Mouse (Mus musculus) heart, adult 11 months (tissue): Measurements from ENCODE around the gene Spdef.
A peak's percentile ranks its signal among the peaks of the same experiment; 100 is the strongest.

ENCODE experiments used
- DNase-seq: peaks from one replicate; pipeline ENCODE4 v3.0.0; 2022

Spdef gene

DNA sequence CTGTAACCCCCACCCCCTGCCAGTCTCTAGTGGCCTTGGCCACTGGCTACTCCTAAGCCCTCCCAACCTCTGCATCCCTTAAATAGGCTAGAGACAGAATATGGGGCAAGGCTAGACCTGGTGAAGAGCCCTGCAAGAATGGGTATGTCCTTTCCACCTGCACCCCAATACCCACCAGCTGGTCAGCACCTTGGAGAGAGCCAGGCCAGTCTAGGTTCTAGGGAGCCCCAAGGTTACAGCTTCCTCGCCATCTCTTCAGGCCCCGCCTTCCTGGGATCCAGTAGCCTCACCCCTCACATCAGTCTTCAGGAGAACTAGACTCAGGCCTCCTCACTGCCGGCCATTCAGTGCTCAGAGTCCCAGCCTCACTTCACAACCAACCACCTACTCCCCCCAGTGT is 4.4 kb downstream of the Spdef start:
- no peak for DNase-seq

DNA sequence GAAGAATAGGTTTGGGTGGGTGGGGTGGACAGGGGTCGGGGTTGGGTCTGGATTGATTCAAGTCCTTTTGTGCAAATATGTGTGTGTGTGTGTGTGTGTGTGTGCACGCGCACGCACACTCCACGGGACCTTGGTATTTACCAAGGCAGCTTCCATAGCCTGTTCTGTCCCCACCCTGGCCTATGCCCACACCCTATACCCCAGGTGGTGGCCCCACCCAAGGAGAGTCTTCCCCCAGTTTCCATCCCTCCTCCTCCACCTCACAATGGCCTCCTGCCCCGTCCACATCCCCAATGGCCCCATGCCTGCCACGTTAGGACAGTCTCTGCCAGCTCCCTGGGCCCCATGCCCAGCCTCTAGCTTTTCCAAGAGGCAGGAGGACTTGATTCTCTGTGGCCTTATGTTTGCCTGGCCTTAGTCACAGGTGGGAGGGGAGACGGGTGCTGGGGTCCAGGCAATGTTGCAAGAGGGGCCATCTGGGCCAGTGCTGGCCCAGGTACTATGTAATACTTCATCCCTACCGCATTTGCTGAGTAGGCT is 7.6 kb downstream of the Spdef start:
- DNase-seq, result no peak

DNA sequence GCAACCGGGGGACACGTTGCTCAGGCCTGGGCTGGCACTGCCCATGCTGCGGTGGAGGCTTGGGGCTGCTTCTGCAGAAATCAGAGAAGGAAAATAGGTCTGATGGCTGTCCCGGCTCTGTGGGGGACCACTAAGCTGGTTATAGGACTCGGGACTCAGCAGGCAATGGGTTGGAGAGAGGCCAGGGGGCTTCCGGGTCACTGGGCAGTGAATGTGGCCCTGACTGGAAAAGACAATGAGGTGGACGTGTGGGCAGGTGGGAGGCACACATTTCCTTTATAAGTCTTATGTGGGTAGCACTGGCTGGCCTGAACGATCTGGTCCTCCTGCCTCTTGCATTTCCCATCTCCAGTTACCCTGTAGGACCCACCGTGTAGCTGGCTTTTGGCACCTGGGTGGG is 8.4 kb downstream of the Spdef start:
- no peak for DNase-seq

DNA sequence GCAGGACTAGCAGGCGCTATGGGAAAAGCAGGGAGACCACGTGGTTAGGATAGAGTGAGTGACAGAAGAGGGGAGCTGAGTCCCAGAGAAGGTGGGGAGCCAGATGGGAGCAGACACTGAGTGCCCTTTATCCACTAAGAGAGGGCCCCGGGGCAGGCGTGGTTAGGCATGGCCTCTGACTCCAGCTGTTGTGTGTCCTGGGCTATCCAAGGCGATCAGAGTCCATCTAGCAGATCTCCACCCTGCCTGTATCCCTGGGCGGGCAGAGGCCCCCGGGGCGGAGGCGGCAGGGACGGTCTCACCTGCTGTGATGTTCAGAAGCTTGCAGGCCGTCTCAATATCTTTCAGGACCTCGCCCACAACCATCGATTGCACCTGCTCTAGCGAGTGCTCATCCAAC is 9.1 kb downstream of the Spdef start:
- DNase-seq, result peak; percentile 77

DNA sequence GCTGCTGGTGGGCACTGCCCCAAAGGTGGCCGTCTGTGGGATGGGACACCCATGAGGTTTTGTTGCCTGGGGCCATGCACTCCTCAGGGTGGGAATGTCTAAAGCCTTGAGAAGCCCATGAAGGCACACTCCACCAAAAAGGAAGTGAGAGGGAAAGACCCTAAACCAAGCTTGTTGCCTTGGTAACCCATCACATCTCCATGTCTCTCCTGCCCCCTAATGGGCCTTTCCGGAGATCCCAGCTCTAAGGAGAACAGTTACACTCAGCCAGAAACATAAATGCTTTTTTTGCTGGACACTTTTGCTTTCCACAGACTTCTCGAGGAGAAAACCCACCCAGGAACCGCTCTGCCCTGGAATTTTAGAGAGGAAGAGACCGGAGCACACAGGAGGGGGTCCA is 10.5 kb downstream of the Spdef start:
- no peak for DNase-seq

DNA sequence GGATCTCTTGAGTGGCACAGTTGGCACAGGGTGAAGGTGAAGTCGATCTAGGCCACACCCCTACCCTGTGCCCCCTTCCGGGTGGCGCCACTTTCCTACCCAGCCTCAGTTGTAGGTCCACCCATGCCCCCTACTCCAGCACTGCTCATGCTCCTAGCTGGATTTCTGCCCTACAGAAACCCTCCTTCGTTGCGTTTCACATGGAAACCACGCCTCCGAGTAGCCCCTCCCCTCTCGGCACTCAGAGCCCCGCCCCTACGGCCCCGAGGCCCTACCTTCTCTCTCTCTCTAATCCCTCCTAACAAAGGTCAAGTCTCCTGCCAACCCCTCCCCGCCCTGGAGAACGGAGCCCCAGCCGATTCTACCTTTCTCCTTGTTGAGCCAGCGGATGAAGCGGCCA is 12.0 kb downstream of the Spdef start:
- no peak for DNase-seq

DNA sequence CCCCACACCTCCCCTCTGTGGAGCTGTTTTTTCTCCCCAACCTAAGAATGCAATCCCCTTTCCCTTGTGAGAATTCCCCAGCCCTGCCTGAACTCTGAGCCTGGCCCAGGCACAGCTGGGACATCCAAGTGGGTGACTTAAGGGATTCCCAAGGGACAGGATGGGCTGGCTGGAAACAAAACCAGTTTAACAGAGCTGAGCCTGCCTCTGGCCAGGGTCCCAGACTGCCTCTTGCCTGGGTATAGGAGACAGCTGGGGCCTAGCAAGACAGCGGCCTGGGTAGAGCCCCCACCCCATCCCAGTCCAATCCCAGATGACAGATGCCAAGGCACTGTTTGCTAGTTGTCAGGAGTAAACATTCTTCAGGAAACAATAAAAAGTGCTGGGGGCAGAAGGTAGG is 15.9 kb downstream of the Spdef start:
- DNase-seq, result no peak

DNA sequence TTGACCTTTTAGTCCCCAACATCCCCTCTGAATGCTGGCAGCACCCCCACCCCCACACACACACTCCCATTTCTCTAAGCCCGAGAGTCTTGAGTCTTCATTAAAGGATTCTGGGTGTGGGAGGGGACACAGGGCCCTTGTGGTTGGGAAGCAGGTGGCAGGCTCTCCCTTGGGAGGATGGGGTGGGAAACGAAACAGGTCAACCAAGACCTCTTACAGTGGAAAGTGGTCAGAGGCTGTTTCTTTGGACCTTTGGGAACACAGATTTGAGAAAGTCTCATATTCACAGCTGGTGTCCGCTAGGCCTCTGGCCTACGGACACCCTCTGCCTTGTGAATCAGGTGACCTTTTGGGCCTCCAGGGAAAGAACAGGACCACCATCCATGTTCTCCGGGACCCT is 19.1 kb downstream of the Spdef start:
- no peak for DNase-seq

DNA sequence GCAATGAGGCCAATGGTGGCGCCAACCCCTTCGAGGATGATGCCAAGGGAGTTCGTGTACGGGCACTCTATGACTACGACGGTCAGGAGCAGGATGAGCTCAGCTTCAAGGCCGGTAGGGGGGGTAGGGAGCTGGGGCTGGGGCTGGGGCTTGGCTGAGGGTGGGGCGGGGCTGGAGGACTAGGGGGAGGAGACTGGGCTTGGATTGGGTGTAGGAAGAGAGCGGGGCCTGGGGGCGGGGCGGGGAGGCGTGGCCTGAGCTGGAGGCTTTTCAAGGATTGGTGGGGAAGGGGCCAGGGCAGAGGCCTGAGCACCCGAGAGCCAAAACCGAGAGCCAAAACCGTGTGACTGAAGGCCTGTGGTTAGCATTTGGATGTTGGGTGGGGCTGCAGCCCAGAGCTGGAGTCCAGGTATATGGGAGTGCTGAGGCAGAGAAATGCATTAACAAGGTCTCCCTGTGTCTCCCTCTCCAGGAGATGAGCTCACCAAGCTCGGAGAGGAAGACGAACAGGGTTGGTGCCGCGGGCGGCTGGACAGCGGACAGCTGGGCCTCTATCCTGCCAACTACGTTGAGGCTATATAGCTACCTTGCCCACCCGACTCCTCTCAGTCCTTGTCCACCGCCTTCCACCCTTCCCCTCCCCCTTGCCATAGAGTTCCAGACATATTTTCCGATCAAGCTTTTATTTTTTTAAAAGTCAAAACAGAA is 20.6 kb downstream of the Spdef start:
- peak; percentile 94 for DNase-seq

DNA sequence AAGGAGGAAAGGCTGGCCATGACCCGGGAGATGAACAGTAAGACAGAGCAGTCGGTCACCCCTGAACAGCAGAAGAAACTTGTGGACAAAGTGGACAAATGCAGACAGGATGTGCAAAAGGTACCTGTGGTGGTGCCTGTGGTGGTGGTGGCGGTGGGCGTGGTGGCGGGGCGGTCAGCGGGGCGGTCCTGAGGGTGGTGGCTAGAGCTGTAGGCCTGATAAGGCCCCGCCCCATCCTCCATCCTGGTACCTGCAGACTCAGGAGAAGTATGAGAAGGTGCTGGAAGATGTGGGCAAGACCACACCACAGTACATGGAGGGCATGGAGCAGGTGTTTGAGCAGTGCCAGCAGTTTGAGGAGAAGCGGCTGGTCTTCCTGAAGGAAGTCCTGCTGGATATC is 23.1 kb downstream of the Spdef start:
- DNase-seq, result no peak

DNA sequence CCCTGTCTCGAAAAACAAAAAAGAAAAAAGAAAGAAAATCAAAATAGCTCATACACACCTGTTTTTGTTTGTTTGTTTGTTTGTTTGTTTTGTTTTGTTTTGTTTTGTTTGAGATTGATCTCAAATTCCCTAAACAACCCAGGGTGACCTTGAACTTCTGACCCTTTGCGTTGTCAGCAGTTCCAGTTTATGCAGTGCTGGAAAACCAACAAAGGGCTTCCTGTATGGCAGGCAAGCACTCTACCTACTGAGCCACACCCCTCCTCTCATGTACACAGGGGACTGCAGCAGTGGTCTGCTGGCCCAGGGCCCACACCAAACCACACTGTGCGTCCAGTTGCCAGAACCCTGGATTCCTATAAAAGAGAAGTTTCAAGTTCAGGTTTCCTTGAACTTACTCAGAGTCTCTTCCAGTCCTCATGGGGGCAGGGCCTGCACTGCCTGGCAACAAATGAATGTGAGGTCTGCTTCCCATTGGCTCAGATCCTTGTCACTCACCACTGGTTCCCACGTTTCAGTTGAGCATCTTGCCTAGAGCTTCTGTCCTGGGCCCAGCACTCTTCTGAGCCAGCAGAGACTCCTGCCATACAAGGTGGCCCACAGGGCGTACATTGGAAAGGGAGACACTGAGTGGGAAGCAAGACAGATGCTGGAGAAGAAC is 24.7 kb downstream of the Spdef start:
- no peak for DNase-seq

DNA sequence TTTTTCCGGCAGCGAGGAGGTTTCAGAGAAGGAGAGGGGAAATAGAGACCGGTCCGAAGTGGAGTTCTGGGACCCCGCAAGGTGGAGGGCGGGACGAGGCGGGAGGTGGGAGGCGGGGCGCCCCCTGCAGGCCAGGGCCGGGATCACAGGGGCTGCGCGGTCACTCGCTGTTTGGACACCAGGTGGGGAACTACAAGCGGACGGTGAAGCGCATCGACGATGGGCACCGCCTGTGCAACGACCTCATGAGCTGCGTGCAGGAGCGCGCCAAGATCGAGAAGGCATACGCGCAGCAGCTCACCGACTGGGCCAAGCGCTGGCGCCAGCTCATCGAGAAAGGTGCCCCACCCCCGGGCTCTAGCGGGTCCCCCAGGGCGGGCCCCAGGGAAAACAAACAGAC is 26.2 kb downstream of the Spdef start:
- no peak for DNase-seq

DNA sequence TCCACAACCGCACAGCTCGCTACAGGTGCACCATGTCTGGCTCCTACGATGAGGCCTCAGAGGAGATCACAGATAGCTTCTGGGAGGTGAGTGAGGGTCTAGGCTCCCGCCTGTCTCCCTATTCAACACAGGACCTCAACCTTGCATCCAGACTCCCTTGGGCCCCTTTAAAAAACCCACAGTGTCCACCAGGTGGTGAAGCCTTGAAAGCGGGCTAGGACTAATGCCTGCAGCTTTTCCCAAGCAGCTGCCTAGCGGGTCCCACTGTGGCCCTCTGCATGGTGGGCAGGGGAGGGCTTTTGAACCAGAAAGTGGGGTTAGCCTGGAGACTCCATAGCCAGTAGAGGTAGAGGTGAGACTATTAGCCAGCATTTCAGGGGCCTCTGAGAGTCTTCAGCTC is 26.9 kb downstream of the Spdef start:
- no peak for DNase-seq

DNA sequence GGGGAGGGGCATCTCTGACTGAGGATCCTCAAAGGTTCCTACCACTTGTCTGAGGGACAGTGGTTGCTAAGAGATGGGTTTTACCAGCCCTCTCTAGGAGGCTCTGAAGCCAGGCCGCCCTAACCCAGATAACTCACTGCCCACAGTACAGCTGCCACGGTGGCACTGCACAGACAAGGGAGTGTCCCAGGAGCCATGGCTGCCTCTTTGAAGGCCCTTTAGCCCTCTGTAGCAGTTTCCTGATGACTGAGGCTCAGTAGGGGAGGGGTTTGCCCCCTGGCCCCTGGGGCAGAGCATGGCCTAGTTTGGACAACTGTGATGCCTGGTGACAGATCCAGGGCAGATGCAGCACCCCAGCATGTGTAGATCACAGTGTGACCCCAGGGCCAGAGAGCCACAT is 27.9 kb downstream of the Spdef start:
- DNase-seq, result no peak

DNA sequence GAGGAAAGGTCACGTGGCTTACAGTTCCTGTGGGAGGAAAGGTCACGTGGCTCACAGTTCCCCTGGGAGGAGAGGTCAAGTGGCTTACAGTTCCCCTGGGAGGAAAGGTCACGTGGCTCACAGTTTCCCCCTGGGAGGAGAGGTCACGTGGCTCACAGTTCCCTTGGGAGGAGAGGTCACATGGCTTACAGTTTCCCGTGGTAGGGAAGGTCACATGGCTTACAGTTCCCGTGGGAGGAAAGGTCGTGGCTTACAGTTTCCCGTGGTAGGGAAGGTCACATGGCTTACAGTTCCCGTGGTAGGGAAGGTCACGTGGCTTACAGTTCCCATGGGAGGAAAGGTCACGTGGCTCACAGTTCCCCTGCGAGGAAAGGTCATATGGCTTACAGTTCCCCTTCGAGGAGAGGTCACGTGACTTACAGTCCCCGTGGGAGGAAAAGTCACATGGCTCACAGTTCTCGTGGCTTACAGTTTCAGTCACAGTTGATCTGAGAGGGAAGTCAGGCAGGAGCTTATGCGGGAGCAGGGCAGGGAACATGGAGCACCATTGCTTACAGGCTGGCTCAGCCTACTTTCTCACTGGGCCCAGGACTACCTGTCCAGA is 29.0 kb downstream of the Spdef start:
- DNase-seq, result no peak

DNA sequence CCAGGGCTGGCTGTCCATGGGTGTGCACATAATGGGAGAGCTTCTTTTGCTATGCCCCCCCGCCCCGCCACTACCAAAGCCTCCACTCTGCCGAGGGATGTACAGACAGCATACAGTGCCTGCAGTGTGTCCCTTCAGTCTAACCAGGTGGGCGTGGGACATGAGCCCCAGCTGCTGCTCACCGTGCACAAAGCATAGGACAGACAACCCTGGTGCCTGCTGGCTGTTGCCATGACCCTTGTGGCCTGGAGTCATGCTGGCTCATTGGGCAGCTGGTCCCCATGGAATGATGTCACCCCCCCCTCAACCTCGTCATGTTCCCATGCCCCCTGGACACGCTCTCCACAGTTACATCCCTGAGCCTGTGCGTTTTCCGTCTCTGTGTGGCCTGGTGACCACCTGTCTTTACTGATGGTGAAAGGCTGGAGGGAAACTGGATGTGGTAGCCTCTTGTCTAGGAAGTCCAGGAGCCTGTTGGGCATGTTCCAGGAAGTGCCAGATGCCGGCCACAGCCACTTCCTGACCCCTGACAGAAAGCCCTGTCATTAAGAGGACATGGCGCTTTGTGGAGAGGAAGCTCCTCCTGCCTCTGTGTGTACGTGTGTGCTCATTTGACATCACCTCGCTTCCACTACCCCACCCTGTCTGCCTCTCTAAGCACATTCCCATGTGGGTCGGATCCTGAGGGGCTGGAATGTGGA is 37.6 kb downstream of the Spdef start:
- no peak for DNase-seq

DNA sequence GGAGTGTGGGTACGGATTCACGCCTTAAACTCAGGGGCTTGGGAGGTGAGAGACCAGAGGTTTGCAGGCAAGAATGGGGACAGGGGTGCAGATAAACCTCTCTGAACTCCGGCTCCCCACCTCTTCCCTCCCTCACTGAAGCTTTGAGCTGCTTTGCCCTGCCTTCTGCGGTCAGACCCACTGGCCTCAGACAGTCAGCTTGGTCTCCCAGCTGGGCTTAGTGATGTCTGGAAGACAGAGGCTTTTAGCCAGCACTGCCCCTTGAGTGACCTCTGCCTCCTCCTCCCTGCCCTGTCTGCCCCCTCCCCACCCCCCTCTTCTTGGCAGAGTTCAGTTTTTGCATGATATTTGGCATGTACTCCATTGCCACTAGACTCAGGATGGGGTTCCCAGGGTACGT is 42.4 kb downstream of the Spdef start:
- DNase-seq, result no peak

DNA sequence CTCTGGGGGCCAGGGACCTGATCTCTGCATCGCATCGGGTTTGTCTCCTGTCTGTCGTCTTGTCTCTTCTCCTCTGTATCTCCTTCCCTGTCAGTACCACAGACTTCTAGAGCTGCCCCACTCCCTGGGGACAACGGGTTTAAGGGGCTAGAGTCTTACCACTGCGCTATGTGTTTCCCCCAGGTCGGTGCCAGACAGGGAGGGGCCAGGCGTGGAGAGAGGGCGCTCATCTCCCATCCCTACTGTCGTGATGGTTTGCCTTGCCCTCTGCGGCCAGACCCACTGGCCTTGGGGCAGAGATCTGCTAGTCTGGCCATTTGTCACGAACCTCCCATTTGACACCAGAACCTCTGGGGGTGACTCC is 43.2 kb downstream of the Spdef start:
- DNase-seq, result no peak

DNA sequence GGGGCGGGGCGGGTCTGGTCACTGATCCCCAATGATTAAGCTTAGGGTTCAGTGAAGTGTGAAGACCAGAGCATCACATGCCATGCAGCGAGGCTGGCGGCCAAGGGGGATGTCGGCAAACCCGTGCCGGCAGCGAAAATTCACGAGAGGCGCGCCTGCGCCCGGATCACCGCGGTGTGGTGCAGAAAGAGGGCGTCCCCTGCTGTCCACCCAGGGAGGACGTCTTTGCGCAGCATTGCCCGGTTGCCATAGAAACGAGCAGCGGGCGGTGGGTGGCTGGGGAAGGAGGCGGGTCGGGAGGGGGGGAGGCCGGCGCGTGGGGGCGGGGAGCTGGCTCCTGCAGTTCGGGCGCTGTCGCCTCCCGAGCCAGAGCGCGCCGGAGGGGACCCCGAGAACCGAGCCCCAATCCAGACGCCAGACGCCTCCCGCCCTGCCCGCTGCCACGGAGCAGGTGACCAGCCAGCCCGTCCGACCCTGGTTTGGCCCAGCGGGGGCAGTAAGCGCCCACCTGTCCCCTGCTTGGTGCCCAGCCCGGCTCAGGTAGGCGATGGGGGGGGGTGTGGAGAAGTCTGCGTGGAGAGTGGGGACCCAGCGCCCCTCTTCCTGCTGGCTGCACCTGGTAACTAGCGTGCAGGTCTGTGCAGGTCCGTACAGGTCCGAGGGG is 43.7 kb downstream of the Spdef start:
- DNase-seq, result no peak

DNA sequence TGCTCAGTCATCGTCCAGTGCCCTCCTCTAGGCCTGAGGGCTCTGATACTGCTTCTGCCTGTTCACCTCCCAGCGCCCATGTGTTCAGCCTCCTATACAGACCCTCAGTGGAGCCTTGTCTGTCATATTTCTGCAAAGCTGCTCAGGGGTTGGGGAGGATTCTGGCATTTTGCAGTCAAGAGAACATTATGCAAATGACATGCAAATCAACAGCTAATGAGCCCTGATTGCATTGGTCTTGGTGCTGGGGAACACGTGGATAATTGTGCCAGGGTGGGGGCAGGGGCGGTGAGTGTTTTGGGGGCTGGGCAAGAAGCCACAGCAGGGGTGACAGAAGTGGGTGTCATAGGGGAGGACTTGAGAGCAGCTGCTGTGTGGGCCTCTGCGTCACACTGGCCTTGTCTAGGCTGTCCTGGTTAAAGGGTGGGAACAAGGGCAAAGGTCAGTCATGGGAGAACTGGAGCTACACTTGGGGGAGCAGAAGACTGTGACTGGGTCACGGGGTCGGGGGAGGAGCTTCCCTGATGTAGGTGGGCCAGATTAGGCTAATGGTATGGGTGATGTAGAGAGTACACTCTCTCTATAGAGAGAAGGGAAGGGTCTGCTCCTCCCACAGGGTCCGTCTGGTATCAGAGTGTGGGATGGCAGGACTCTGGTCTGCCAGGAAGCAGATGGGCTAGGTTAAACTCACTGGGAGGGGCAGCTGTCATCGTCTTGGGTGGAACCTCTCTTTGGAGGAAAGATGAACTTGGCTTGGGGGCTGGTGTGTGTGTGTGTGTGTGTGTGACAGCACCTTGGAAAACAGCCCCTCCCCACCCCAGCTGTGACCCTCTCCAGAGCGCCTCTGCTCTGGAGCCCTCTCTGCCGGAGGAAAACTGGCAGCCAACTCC is 49.6 kb downstream of the Spdef start:
- no peak for DNase-seq

DNA sequence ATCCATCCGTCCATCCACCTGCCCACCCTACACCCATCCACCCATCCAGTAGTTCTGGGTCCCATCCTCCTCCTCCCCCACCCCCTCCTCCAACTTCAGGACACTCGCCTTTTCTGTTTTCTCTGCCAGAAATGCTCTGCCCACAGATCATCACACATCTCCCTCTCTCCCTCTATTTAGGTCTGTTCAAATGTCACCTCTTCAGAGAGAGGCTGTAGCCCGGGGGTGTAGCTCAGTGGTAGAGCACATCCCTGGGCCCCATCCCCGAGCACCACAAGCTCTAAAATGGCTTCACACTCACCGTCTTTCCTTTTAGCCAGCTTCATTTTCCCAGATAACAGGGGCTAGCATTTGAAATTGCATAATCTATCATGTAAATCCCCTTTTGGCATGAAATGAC is 51.0 kb downstream of the Spdef start:
- no peak for DNase-seq

DNA sequence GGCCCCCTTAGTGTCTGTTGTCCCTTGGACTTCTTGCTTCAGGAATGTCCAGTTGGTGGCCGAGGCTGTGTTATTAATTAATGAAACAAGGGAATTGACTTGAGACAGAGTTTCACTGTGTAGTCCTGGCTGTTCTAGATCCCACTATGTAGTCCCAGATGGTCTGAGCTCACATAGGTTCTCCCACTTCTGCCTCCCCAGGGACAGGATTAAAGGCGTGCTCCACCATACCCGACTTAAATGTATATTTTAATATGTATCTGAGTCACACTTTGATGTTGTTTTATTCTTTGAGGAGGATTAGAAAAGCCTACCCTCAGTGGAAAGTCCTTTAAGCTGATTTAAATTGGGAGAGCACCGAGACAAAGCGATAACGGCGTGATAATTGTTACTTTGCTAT is 52.5 kb downstream of the Spdef start:
- DNase-seq, result no peak
